Mouse (Mus musculus) bone marrow macrophage, adult 2 months (primary cell): Measurements from ENCODE around the gene Syce1.

Experiments used
- CTCF ChIP-seq: IDR thresholded peaks from 2 replicates; pipeline ENCODE4 v1.5.1; 2012; ENCODE audit warnings: low read depth, mild to moderate bottlenecking, low read length, moderate library complexity
- POLR2A ChIP-seq: IDR thresholded peaks from 2 replicates; pipeline ENCODE4 v1.6.1; 2012; ENCODE audit warnings: mild to moderate bottlenecking, low read depth, low read length, borderline replicate concordance

- TF ChIP-seq CTCF (no peak), POLR2A (no peak)
Observed at GRCm38 (mm10) chr7:140748116-140748826, 39.4 kb downstream of the Syce1 start.
